Mouse (Mus musculus): Measurements from ENCODE around the gene Ubqln5. TPM values are rescaled to one million over a fixed set of nuclear protein-coding genes. Genes with fewer than 3 reads are reported as not detected.

The Ubqln5 gene
- polyA plus RNA-seq (2016; fragmentation: Nextera tagmentation; extraction: Ambion mirVana) = not detected in 2 replicates

DNA sequence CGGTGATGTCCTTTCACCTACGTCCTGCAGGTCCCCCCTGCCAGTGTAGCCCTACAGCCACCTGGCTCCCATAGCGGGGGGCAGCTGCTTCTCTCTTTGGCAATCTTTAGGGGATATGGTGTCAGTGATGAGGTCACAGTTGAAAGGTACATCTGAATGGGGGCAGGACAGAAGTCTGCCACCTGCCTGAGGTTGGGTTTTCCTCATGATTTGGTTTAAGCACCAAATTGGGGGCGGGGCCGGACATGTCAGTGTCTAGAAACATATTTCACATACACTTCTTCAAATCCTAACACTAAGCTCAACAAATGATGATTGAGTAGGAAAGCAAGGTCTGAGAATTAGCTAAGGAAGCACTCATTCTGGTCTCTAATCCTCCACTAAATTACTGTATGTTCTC is at the start of gene Ubqln5:
Ubqln5 (minus strand) TSS at position 101 of the 400 bp plus-strand sequence.
- Histone ChIP-seq H3K27me3 (ENCODE audit: low read depth, poor library complexity, severe bottlenecking) (no peaks in the 10 kb centered on the region), H3K27ac (no peak within 1 kb of the TSS)
- 97% methylated on average over 5 of the region's 5 CpGs for WGBS

DNA sequence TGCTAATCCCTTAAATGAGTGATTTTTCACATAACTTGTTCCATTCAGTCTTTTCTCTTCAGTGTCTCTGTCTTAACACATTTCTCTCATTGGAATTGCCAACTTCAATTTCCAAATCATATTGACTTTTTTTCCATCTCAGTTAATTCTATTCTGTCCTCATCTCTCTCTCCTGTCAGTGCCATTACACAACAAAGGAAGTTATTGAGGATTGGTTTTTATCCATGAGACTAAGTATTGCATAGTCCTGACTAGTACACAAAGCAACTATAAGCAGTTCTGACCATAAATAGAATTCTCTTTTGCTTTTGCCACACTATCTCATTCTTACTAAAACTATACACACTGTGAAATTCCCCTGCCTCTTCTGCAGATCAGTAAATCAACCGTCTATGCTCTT is 49.4 kb upstream of the Ubqln5 start:
- WGBS = 90% methylated on average over 1 of the region's 1 CpGs
- no peaks in the 10 kb centered on the region for H3K4me1 ChIP-seq
- no peaks in the 10 kb centered on the region for H3K36me3 ChIP-seq
- H3K9me3 ChIP-seq (replicated peaks) = no peaks in the 10 kb centered on the region
- no peak for DNase-seq (ENCODE audit: low spot score)
- no peak overlapping the region for H3K27ac ChIP-seq
- no peaks in the 10 kb centered on the region for H3K27me3 ChIP-seq (ENCODE audit: low read depth, poor library complexity, severe bottlenecking)
- no peak overlapping the region for H3K4me3 ChIP-seq

More for the DNA sequence above, at the start of gene Ubqln5:
- H3K4me3 ChIP-seq = no peak within 1 kb of the TSS
- no peaks in the 10 kb centered on the region for H3K9me3 ChIP-seq (replicated peaks)
- H3K4me1 ChIP-seq = no peaks in the 10 kb centered on the region
- H3K36me3 ChIP-seq = no peaks in the 10 kb centered on the region
- no peak for DNase-seq (ENCODE audit: low spot score)

DNA sequence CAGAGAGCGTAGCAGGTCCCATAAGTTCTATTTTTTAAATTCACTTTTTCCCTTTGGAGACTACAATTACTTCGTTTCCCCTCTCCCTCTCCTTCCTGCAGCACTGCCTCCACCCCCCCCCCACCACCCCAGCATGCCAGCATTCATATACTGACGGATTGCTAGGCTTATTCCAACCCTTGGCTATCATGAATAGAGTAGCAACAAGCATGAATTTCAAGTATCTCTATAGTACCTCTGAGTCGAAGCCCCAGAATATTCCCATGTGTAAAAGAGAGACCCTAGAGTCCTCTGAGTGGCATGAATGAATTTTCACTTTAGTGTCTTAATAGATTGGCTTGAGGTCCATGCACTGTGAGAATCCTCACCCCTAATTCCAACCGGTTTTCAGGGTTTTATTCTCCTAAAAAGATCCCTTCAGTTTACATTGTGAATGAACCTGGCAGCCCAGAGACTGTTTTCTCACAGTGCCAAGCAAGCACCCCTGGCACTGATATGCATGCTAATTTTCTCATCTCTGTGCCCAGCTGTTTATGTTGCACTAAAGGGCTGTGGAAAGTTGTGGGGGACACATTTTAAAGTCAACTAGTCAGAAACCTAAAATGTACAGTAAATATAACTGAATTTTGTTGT is 48.9 kb upstream of the Ubqln5 start:
- Histone ChIP-seq H3K9me3 (replicated peaks) (no peaks in the 10 kb centered on the region), H3K4me3 (no peak overlapping the region), H3K4me1 (no peaks in the 10 kb centered on the region), H3K27me3 (ENCODE audit: low read depth, poor library complexity, severe bottlenecking) (no peaks in the 10 kb centered on the region), H3K36me3 (no peaks in the 10 kb centered on the region), H3K27ac (no peak overlapping the region)
- no peak for DNase-seq (ENCODE audit: low spot score)
- WGBS = 83% methylated on average over 5 of the region's 5 CpGs

DNA sequence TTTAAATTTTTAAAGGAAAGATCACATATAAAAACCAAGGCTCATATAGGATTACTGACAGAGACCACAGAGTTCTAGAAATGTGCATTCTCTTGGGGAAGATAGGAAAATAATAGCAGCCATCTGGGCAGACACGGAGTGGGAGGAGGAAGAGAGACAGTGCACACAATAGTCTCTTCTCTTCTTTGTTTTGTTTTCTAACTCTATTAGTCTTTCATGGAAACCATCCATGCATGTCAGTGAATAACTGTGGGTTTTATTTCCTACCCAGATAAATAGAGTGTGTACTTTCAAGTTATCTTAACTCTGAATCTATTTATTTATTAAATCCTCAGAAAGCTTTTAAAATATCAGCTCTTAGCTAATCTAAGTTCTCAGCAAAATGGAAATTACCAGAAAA is 45.5 kb upstream of the Ubqln5 start:
- H3K27ac ChIP-seq = no peak overlapping the region
- H3K4me1 ChIP-seq = no peaks in the 10 kb centered on the region
- no peak for DNase-seq (ENCODE audit: low spot score)
- no peak overlapping the region for H3K4me3 ChIP-seq
- no peaks in the 10 kb centered on the region for H3K27me3 ChIP-seq (ENCODE audit: low read depth, poor library complexity, severe bottlenecking)
- WGBS = 92% methylated on average over 1 of the region's 1 CpGs
- H3K36me3 ChIP-seq = no peaks in the 10 kb centered on the region
- no peaks in the 10 kb centered on the region for H3K9me3 ChIP-seq (replicated peaks)

DNA sequence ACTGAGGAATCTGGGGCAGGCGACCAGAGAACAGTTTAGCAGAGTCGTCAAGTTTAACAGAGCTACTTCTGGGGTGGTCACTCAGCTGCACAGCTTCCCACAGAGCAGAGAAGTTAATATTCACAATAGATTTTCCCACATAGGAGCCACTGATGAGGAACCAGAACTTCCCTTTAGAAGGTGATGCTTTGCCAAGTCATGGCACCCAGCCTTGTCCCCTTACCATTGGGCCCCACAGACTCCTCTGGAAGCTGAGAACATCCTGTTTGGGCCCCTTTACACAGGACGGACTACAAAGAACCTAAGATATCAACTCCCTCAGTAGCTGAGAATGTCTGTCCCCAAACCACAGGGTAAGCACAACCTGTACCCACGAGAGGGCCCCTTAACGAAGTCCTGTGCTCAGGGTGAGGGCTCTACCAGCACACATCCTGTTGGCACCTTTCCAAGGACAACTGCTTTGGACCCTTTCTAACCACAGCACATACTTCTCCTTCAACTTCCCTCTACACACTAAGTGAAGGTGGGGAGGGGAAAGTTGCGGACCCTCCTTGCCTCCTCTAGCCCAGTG is 40.1 kb upstream of the Ubqln5 start:
- H3K9me3 ChIP-seq (replicated peaks) = no peaks in the 10 kb centered on the region
- no peak for DNase-seq (ENCODE audit: low spot score)
- WGBS = 82% methylated on average over 6 of the region's 6 CpGs
- H3K4me1 ChIP-seq = no peaks in the 10 kb centered on the region
- H3K4me3 ChIP-seq = no peak overlapping the region
- no peaks in the 10 kb centered on the region for H3K27me3 ChIP-seq (ENCODE audit: low read depth, poor library complexity, severe bottlenecking)
- H3K27ac ChIP-seq = no peak overlapping the region
- no peaks in the 10 kb centered on the region for H3K36me3 ChIP-seq

DNA sequence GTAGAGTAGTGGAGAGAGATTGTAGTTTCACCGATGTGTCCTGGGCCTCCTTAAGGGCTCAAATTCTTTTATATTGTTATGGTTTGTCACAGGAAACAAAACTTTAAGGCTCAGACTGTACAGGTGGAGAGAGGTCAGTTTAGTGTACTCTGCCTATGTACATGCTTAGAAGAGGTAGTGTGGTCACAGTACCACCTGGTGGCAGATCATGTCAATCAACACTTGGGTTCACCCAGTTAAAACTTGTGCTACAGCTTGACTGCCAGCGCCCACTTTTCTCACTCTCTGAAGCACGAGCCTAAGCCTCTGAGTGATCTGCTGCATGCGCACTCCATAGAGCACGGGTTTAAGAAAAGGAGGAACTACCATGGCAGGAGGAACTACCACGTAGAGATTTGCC is 37.5 kb upstream of the Ubqln5 start:
- Histone ChIP-seq H3K4me3 (no peak overlapping the region), H3K27me3 (ENCODE audit: low read depth, poor library complexity, severe bottlenecking) (no peaks in the 10 kb centered on the region), H3K36me3 (no peaks in the 10 kb centered on the region), H3K27ac (no peak overlapping the region), H3K9me3 (replicated peaks) (no peaks in the 10 kb centered on the region), H3K4me1 (no peaks in the 10 kb centered on the region)
- DNase-seq (ENCODE audit: low spot score) = no peak
- 87% methylated on average over 6 of the region's 6 CpGs for WGBS

DNA sequence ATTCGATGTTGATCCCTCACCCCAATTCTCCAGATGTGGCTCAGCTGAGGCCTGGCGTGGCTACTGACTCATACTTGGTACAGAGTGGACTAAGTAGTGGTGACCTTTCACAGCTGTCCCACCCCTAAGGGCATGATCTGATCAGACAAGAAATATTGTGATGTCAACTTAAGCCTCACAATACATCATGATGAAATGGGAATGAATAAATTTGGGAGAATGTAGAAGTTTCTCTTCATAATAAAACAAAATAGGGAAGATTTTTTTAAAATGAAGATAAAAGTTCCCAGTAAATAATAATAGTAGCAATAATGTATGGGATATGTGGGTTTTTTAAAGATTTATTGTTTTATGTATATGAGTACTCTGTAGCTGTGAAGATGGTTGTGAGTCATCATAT is 20.8 kb upstream of the Ubqln5 start, which contains the start of gene Ubqlnl:
Ubqlnl (minus strand) TSS at position 101 of the 400 bp plus-strand sequence.
- no peak within 1 kb of the TSS for H3K4me3 ChIP-seq
- WGBS = 79% methylated on average over 2 of the region's 2 CpGs
- no peaks in the 10 kb centered on the region for H3K4me1 ChIP-seq
- no peaks in the 10 kb centered on the region for H3K9me3 ChIP-seq (replicated peaks)
- no peak for DNase-seq (ENCODE audit: low spot score)
- no peaks in the 10 kb centered on the region for H3K27me3 ChIP-seq (ENCODE audit: low read depth, poor library complexity, severe bottlenecking)
- H3K36me3 ChIP-seq = no peaks in the 10 kb centered on the region
- no peak within 1 kb of the TSS for H3K27ac ChIP-seq

DNA sequence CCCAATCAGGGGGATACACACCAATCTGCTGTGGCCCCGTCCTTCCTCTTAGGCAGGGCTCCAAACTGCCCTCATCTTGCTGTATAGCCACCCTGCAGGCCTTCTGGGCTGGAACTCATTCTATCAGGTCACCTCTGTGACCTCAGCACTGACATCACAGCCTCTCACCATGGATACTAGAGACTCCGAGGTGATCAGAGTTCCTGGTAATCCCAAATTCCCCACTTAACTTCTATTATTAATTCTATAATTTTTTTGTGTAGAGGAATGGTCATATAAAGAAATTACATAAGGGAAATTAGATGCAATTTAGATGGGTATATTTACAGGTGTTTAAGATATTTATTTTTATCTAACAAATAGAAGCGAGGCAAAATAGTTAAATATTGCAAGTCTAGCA is 13.6 kb upstream of the Ubqln5 start, which contains the start of gene Ubqln3:
Ubqln3 (minus strand) TSS at position 101 of the 400 bp plus-strand sequence.
- Histone ChIP-seq H3K4me3 (no peak within 1 kb of the TSS), H3K4me1 (no peaks in the 10 kb centered on the region), H3K9me3 (replicated peaks) (no peaks in the 10 kb centered on the region), H3K36me3 (no peaks in the 10 kb centered on the region), H3K27me3 (ENCODE audit: low read depth, poor library complexity, severe bottlenecking) (no peaks in the 10 kb centered on the region), H3K27ac (no peak within 1 kb of the TSS)
- DNase-seq (ENCODE audit: low spot score) = no peak
- WGBS = 87% methylated on average over 3 of the region's 3 CpGs

DNA sequence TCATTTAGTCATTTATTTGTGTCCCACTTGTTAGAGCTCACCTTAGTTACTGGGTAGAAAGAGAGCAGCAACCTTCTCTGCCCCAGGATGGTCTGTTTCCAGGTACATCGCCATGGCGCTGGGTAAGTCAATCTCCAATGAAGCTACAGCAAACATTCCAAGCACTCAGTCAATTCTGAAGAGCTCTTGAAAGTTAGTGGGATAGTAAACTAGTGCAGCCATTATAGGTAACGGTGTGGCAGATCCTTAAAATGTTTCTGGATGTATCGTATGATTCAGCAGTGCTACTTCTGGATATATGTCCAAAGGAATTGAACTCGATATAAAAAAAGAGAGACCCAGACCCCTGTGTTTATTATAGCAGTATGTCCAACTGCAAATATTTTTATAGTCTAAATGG is 7.7 kb upstream of the Ubqln5 start, which contains the start of gene Olfr643:
Olfr643 (minus strand) TSS at position 101 of the 400 bp plus-strand sequence.
- no peak within 1 kb of the TSS for H3K4me3 ChIP-seq
- H3K4me1 ChIP-seq = no peaks in the 10 kb centered on the region
- H3K27ac ChIP-seq = no peak within 1 kb of the TSS
- H3K9me3 ChIP-seq (replicated peaks) = no peaks in the 10 kb centered on the region
- DNase-seq (ENCODE audit: low spot score) = no peak
- H3K27me3 ChIP-seq (ENCODE audit: low read depth, poor library complexity, severe bottlenecking) = no peaks in the 10 kb centered on the region
- no peaks in the 10 kb centered on the region for H3K36me3 ChIP-seq
- 92% methylated on average over 5 of the region's 5 CpGs for whole genome bisulfite sequencing

DNA sequence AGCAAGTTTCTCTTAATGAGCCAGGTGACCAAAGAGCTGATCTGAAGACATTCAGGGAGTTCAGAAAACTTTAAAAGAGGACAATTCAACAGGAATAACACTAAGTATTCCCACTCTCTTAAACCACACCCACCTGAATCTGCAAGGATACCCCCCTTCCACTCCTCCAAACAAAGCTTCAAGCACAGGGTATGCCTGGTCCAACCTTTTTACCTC is 25.0 kb downstream of the Ubqln5 start, which contains the start of gene Olfr646:
Olfr646 (plus strand) TSS at position 117 of the 216 bp plus-strand sequence.
- Histone ChIP-seq H3K4me1 (no peaks in the 10 kb centered on the region), H3K9me3 (replicated peaks) (no peaks in the 10 kb centered on the region), H3K27me3 (ENCODE audit: low read depth, poor library complexity, severe bottlenecking) (no peaks in the 10 kb centered on the region), H3K27ac (no peak within 1 kb of the TSS), H3K4me3 (no peak within 1 kb of the TSS), H3K36me3 (no peaks in the 10 kb centered on the region)
- no peak for DNase-seq (ENCODE audit: low spot score)

DNA sequence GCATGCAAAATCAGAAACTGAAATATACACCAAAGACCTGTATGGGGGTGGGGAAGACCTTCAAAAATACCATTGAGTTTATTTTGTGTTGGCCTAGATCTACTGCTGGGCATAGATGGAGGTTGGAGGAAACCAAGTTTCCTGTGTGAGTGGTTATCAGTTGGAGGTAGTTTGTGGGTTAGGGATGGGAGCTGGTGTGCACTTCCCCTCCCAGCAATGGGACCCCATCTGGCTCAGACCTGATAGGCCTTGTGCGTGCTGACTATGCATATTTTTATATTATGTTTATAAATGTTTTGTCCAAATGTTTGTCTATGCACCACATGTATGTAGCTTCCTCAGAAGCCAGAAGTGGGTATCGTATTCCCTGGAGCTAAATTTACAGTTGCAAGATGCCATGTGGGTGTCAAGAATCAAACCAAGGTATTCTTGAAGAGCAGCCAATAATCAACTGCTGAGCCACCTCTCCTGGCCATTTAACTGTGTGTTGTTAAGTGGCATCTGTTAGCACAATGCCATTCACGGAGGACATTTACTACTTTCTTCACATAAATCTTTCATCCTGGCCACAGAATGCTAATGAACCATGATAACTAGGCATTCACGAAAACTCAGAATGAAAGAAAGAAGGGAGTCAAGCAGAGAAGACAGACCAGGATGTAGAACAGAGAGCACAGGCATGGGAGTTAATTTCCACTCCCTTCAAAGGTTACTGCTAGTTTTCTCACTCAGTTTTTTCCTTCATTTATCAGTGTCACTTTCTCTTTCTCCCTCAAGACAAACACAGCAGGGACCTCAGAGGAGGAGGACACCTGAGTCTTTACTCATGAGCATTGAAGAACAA is 25.5 kb downstream of the Ubqln5 start:
- Histone ChIP-seq H3K36me3 (no peaks in the 10 kb centered on the region), H3K4me3 (no peak overlapping the region), H3K9me3 (replicated peaks) (no peaks in the 10 kb centered on the region), H3K27ac (no peak overlapping the region), H3K4me1 (no peaks in the 10 kb centered on the region), H3K27me3 (ENCODE audit: low read depth, poor library complexity, severe bottlenecking) (no peaks in the 10 kb centered on the region)
- whole genome bisulfite sequencing = 55% methylated on average over 4 of the region's 4 CpGs
- DNase-seq (ENCODE audit: low spot score) = no peak

DNA sequence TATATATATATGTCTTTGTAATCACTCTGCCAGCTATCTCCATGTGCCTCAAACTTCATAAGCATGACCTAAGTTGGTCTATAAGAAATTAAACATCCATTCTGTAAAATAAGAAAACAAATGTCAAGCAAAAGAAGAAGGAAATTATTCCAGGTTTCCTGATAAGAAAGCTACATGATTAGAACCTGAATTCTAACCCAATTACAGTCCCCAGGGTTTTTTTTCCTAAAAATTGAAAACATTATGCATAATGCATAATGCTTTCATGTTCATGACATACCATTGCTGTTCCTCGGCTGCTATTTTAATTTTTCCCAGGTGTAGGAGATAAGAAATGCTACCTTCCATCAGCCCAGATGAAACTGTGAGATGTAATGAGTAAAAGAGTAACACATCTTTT is 44.3 kb downstream of the Ubqln5 start, which contains the start of gene Olfr645:
Olfr645 (minus strand) TSS at position 101 of the 400 bp plus-strand sequence.
- H3K4me3 ChIP-seq = no peak within 1 kb of the TSS
- 83% methylated on average over 1 of the region's 1 CpGs for WGBS
- no peaks in the 10 kb centered on the region for H3K9me3 ChIP-seq (replicated peaks)
- no peaks in the 10 kb centered on the region for H3K36me3 ChIP-seq
- no peaks in the 10 kb centered on the region for H3K27me3 ChIP-seq (ENCODE audit: low read depth, poor library complexity, severe bottlenecking)
- H3K4me1 ChIP-seq = no peaks in the 10 kb centered on the region
- no peak for DNase-seq (ENCODE audit: low spot score)
- H3K27ac ChIP-seq = no peak within 1 kb of the TSS
